Mouse (Mus musculus) limb, embryonic 11.5 days (tissue): Measurements from ENCODE around the gene Nme3. TPM values are rescaled to one million over a fixed set of nuclear protein-coding genes. Genes with fewer than 3 reads are reported as not detected.

Source experiments
- ATAC-seq: fragments of 200-750 bp; cut with Nextera tagmentation; 2 replicates; pipeline ENCODE4 v1.8.0; 2017; ENCODE audit warnings: low read depth; ENCODE audit not compliant: insufficient number of reproducible peaks, low FRiP score, low TSS enrichment
- DNase-seq: peaks from one replicate; pipeline ENCODE4 v3.0.0-alpha.2; 2015; ENCODE audit warnings: low spot score
- H3K27ac ChIP-seq: fragments of 300-500 bp; sonication (generic); replicated peaks from 2 replicates; pipeline ENCODE4 v1.5.1; 2014; ENCODE audit warnings: low read depth, mild to moderate bottlenecking, low read length
- H3K27me3 ChIP-seq: fragments of 300-500 bp; sonication (generic); 2 replicates; pipeline ENCODE4 v1.6.1; 2014; ENCODE audit warnings: mild to moderate bottlenecking, low read length, mixed read lengths; ENCODE audit not compliant: control insufficient read depth, insufficient read depth
- H3K36me3 ChIP-seq: fragments of 300-500 bp; sonication (generic); 2 replicates; pipeline ENCODE4 v1.6.1; 2014; ENCODE audit warnings: mild to moderate bottlenecking, low read length, moderate library complexity, mixed read lengths; ENCODE audit not compliant: control insufficient read depth, insufficient read depth
- H3K4me1 ChIP-seq: fragments of 300-500 bp; sonication (generic); 2 replicates; pipeline ENCODE4 v1.6.1; 2014; ENCODE audit warnings: low read length, mixed read lengths; ENCODE audit not compliant: control insufficient read depth, insufficient read depth
- H3K4me2 ChIP-seq: fragments of 300-500 bp; sonication (generic); 2 replicates; pipeline ENCODE4 v1.6.1; 2014; ENCODE audit warnings: low read depth, mild to moderate bottlenecking, moderate library complexity; ENCODE audit not compliant: severe bottlenecking
- H3K4me3 ChIP-seq: fragments of 300-500 bp; sonication (generic); 2 replicates; pipeline ENCODE4 v1.5.1; 2014; ENCODE audit warnings: low read depth, low read length
- H3K9ac ChIP-seq: fragments of 300-500 bp; sonication (generic); 2 replicates; pipeline ENCODE4 v1.6.1; 2014; ENCODE audit warnings: mild to moderate bottlenecking, low read length
- H3K9me3 ChIP-seq: fragments of 300-500 bp; sonication (generic); 2 replicates; pipeline ENCODE4 v1.6.1; 2016; ENCODE audit warnings: low read length; ENCODE audit not compliant: control insufficient read depth
- WGBS: fragments of 180-500 bp; shearing (Covaris S2); extraction: QIAGEN DNeasy Blood & Tissue Kit; methylation state at CpG from one replicate; pipeline ENCODE4 v1.1.7; 2014; 5-methylcytosine and 5-hydroxymethylcytosine counted together
- polyA plus RNA-seq: library from polyadenylated mRNA; unstranded; fragments of >200 nt; fragmentation: Nextera tagmentation; extraction: Ambion mirVana; gene quantifications from 2 replicates; pipeline ENCODE4 v1.2.1, GENCODE M21; 2014

Gene Nme3
- polyA plus RNA-seq, 1 experiment from 2014 or later: 53.0 TPM

DNA sequence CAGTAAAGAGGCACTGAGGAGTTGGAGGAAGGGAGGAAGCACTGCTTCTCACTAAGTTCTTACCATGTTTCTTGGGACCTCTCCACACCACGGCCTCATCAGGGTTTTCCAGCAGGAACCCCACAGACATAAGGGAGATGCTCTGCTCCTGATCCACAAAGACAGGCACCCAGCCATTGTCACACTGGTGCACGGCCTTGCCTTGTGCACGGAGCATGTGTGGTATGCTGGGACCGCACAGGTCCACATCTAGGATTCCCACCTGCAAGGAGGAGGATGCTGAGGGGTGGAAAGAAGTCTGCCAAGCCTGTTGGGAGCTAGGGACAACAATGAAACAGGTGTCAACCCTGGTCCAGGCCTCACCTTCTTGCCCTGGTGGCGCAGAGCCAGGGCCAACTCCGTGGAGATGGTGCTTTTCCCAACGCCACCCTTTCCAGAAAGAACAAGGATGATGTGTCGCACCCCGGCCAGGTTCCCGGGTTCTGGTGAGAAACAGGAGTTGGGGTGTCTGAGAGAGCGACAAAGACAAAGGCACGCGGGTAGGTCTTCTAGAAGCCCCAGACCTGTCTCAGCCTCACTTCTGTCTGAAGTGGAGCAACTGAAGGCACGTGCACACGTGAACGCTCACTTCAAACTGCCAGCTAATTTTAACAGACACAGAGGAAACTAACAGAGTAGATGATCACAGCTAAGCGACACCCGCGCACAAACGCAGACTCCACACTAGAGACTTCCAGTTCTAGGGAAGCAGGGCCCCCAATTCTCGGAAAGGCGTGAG, 10.8 kb upstream of the Nme3 start:
- DNase-seq (no peak), ATAC-seq (no peak; the same call in 1 of the 2 replicates)
- peaks cover 15% of the 10 kb centered on the region; the same call in 1 of the 2 replicates for H3K4me1 ChIP-seq
- peak overlapping the region; percentile 84 for H3K4me3 ChIP-seq
- 22% methylated on average over 22 of the region's 22 CpGs for WGBS
- peaks cover 10% of the 10 kb centered on the region for H3K36me3 ChIP-seq
- H3K27ac ChIP-seq: no peak overlapping the region
- H3K27me3 ChIP-seq: no peaks in the 10 kb centered on the region
- no peaks in the 10 kb centered on the region for H3K9me3 ChIP-seq
- peak overlapping the region; percentile 59 for H3K9ac ChIP-seq
- peak overlapping the region; percentile 88 for H3K4me2 ChIP-seq

DNA sequence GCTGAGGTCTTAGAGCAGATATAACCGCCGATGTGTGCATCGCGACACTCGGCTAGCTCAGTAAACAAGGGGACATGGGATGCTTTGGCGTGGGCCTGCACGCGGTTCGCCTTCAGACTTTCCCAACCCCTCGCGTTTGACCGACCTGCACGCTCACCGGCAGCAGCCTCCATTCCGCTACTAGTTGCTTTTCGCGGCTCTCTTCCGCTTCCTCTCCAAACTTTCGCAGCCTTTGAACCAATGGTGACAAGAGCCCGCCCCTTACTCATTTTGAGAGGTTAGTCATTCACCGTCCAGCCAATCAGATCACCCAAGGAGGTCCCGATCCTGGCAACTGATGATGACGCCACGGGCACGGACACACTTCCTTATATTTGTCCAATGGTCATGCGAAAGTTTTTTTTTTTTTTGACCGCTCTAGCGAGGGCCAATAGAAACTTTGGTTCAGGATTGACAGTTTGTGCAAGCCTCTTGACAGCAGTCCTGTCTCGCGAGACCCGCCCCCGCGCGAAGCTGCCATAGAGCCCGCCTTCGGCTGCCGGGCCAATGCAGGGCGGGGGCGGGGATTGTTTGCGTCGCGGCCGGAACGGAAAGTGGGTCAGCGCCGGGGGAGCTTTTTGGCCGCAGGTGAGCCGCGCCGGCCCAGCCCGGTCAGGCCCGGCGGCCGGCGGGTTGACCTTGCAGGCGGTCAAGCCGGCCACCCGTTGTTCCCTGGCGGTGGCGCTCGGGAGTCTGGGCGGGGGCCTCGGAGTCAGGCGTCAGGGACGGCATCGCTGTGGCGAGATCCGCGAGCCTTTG, 10.0 kb upstream of the Nme3 start, which contains the start of the genes Nubp2 and Spsb3:
Gene Nubp2 (minus strand): TSS at position 216 of the 798 bp plus-strand sequence.
Gene Spsb3 (plus strand): TSS at position 510 of the 798 bp plus-strand sequence.
- H3K9ac ChIP-seq: peak within 1 kb of the TSS; percentile 75
- peaks cover 17% of the 10 kb centered on the region for H3K36me3 ChIP-seq
- under 1% methylated on average over 69 of the region's 69 CpGs for WGBS
- H3K4me3 ChIP-seq: peak within 1 kb of the TSS; percentile 84
- ATAC-seq (peak; percentile 96), DNase-seq (peak; percentile 96)
- no peak within 1 kb of the TSS for H3K27ac ChIP-seq
- no peaks in the 10 kb centered on the region for H3K27me3 ChIP-seq
- peaks cover 15% of the 10 kb centered on the region; the same call in 1 of the 2 replicates for H3K4me1 ChIP-seq
- peak within 1 kb of the TSS; percentile 93 for H3K4me2 ChIP-seq
- no peaks in the 10 kb centered on the region for H3K9me3 ChIP-seq

DNA sequence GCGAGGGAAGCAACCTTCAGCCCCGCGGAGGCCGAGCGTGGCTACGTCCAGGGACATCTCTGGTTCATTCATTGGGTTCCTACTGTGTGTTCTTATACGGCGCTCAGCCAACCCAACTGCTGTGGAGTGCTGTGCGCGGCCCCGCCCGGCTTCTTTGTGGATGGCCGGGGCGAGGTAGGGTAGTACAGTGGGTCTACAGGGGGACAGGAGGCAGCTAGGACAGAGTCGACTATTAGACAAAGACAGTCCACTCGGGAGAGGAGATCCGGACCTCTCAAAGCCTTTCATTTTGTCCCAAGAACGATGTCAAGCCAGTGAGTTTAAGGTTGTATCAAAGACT, 9.4 kb upstream of the Nme3 start:
- H3K4me2 ChIP-seq: peak overlapping the region; percentile 93

DNA sequence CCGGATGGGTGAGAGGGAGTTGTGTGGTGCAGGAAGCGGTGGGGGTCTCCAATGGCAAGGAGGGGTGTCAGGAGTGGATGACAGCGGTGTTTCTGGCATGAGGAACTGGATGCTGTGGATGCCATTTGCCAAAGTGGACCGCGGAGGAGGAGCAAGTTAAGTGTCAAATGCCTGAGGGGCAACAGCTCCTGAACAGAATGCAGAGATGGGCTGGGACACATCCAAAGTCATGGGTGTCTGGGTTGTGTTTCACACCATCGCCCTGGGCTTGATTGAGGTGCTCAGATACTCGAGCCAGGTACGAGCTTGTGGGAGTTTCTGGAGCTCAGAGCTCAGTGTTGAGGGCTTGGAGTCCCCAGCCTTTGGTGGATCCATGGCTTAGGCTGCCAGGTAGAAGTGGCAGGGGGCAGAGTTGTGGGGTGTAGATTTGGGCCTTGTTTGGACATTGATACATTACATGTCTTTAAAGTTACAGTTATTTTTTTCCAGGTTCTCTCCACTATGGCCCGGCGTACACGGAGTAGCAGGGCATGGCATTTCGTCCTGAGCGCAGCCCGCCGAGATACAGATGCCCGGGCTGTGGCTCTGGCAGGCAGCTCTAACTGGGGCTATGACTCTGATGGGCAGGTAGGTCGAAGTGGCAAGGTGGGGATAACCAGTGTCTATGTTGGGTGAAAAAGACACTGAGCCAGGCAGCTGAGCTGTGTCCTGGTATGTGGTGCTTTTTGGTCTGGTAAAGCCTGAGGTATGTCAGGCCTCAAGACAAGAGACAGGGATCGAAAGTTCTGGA, 8.8 kb upstream of the Nme3 start:
- 66% methylated on average over 18 of the region's 18 CpGs for WGBS
- Histone ChIP-seq H3K4me3 (peak overlapping the region; percentile 69), H3K4me2 (peak overlapping the region; percentile 93), H3K36me3 (peaks cover 19% of the 10 kb centered on the region), H3K4me1 (peaks cover 15% of the 10 kb centered on the region; the same call in 1 of the 2 replicates), H3K27ac (no peak overlapping the region), H3K9me3 (no peaks in the 10 kb centered on the region), H3K9ac (peak overlapping the region; percentile 75), H3K27me3 (no peaks in the 10 kb centered on the region)
- no peak for DNase-seq
- ATAC-seq: no peak

More for the DNA sequence above, 9.4 kb upstream of the Nme3 start:
- ATAC-seq (peak; percentile 1; the same call in 1 of the 2 replicates), DNase-seq (no peak)
- H3K4me3 ChIP-seq: peak overlapping the region; percentile 69
- peaks cover 18% of the 10 kb centered on the region for H3K36me3 ChIP-seq
- peak overlapping the region; percentile 75 for H3K9ac ChIP-seq
- no peaks in the 10 kb centered on the region for H3K9me3 ChIP-seq
- H3K27ac ChIP-seq: no peak overlapping the region
- WGBS: 2% methylated on average over 18 of the region's 18 CpGs
- H3K27me3 ChIP-seq: no peaks in the 10 kb centered on the region
- H3K4me1 ChIP-seq: peaks cover 15% of the 10 kb centered on the region; the same call in 1 of the 2 replicates

DNA sequence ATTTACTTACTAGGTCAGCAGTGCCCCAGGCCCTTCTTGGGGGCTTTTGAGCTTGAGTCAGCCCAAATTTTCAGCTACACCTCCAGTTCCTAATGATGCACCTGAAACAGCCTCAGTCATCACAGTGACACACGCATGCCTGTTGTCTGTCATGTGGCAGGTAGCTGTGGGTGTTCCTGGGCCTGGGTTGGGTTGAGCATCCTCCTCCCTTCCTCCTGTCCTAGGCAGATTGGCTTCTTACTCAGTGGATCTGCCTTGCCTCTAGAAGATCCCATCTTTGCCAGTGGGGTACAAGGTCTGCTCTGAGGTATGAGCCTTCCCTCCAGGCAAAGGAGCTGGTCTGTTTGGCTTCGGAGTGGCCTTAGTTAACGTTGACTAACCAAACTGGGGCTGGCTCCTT, 7.4 kb upstream of the Nme3 start:
- H3K4me2 ChIP-seq: 0 out of 2 replicates have a peak overlapping the region, but pooled peaks have one; percentile 1
- H3K9me3 ChIP-seq: no peaks in the 10 kb centered on the region
- ATAC-seq (no peak), DNase-seq (no peak)
- H3K27me3 ChIP-seq: no peaks in the 10 kb centered on the region
- H3K9ac ChIP-seq: no peak overlapping the region
- H3K4me3 ChIP-seq: no peak overlapping the region
- H3K4me1 ChIP-seq: peaks cover 16% of the 10 kb centered on the region
- H3K36me3 ChIP-seq: peaks cover 19% of the 10 kb centered on the region
- 91% methylated on average over 3 of the region's 3 CpGs for WGBS
- no peak overlapping the region for H3K27ac ChIP-seq

DNA sequence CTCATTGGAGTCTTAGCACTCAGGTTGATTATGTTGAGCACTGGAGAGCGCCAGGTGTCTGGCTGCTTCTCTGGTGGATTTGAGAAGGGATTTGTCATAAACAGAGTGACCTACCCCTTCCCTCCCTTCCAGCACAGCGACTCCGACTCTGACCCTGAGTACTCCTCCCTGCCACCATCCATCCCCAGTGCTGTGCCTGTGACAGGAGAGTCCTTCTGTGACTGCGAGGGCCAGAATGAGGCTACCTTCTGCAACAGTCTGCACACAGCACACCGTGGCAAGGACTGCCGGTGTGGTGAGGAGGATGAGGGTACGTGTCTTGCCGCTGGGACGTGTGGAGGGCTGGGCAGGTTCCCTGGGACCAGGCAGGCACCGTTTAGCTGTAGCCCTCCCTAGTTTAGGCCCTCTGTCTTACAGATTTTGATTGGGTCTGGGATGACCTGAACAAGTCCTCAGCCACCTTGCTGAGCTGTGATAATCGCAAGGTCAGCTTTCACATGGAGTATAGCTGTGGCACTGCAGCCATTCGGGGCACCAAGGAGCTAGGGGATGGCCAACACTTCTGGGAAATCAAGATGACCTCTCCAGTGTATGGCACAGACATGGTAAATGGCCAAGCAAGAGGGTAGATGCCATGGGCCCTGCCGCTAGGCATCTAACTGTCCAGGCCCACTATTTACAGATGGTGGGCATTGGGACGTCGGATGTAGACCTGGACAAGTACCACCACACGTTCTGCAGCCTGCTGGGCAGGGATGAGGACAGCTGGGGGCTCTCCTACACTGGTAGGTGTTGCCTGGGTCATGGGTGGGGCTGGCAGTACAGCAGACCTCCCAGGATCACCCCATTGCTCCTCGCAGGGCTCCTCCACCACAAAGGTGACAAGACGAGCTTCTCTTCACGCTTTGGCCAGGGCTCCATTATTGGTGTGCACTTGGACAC, 5.9 kb upstream of the Nme3 start:
- no peak overlapping the region for H3K4me3 ChIP-seq

DNA sequence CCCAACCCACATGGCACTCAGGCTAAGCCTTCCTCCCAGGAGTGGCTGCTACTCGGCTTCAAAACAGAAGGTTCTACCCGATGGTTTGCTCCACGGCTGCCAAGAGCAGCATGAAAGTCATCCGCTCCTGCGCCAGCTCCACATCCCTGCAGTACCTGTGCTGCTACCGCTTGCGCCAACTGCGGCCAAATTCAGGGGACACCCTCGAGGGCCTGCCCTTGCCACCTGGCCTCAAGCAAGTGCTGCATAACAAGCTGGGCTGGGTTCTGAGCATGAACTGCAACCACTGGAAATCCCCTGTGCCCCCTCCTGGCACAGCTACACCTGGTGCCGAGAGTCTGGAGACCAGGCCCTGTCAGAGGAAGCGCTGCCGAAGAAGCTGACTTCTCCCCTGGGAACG, 5.0 kb upstream of the Nme3 start:
- Histone ChIP-seq H3K9ac (no peak overlapping the region), H3K4me2 (no peak overlapping the region), H3K27me3 (no peaks in the 10 kb centered on the region), H3K4me1 (peaks cover 24% of the 10 kb centered on the region), H3K9me3 (no peaks in the 10 kb centered on the region), H3K4me3 (no peak overlapping the region), H3K27ac (no peak overlapping the region), H3K36me3 (peaks cover 19% of the 10 kb centered on the region)
- no peak for DNase-seq
- no peak for ATAC-seq
- 92% methylated on average over 13 of the region's 13 CpGs for WGBS

More for the DNA sequence above, 5.9 kb upstream of the Nme3 start:
- DNase-seq: no peak
- Histone ChIP-seq H3K36me3 (peaks cover 19% of the 10 kb centered on the region), H3K9me3 (no peaks in the 10 kb centered on the region), H3K27me3 (no peaks in the 10 kb centered on the region), H3K9ac (0 out of 2 replicates have a peak overlapping the region, but pooled peaks have one; percentile 12), H3K4me2 (no peak overlapping the region), H3K4me1 (peaks cover 19% of the 10 kb centered on the region), H3K27ac (no peak overlapping the region)
- WGBS: 90% methylated on average over 19 of the region's 19 CpGs
- ATAC-seq: no peak
